Mouse (Mus musculus): Measurements from ENCODE around the gene Stoml1. TPM values are rescaled to one million over a fixed set of nuclear protein-coding genes. Genes with fewer than 3 reads are reported as not detected.
"Not testable (repeated sequence)": the region's sequence is repeated elsewhere in the genome, so short reads cannot be mapped to it uniquely, and the experiment has no call there.

Stoml1 gene
- polyA plus RNA-seq, 2 experiments = 2.5 to 4.1 TPM

DNA sequence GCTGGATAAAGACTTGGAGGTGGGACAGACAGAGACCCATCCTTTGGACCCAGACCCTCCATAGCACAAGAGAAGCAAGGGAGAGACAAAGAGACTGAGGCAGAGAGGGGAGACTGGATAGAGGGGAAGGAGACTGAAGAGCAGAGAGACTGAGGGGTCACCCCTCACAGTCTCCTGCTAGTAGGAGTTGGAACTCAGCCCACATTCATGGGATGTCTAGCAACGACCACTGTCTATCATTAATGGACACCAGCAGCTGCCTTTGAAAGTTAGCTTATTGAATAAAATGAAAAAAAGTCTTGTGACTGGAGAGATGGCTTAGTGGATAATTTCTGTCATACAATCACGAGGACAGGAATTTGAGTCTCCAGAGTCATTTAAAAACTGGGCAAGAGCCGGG is 14.1 kb downstream of the Stoml1 start:
- H3K9ac ChIP-seq (replicated peaks) = no peak overlapping the region
- no peaks in the 10 kb centered on the region for H3K9me3 ChIP-seq (ENCODE audit: control insufficient read depth, low read length)
- 53% methylated on average over 3 of the region's 3 CpGs for WGBS (ENCODE audit: insufficient replicate concordance)
- no peak overlapping the region for H3K4me2 ChIP-seq (ENCODE audit: low read depth)
- DNase-seq (ENCODE audit: low read depth in 3 of 3, low spot score in 3 of 3) (no peak), ATAC-seq (ENCODE audit: insufficient read depth) (no peak)
- H3K27ac ChIP-seq = peak overlapping the region; percentile 12; the same call in 1 of the 2 replicates
- no peak overlapping the region for H3K4me3 ChIP-seq (ENCODE audit: insufficient read depth in 1 of 2, low read depth in 2 of 2, low read length in 2 of 2)
- peaks cover 0 to 10% of the 10 kb centered on the region in 2 experiments; a peak in 2 of 4 replicates for H3K4me1 ChIP-seq (replicated peaks; ENCODE audit: control insufficient read depth in 2 of 2, insufficient read depth in 2 of 2, low read length in 1 of 2)
- no peaks in the 10 kb centered on the region for H3K27me3 ChIP-seq (ENCODE audit: control insufficient read depth, insufficient read depth, low read length)
- H3K36me3 ChIP-seq (replicated peaks; ENCODE audit: control insufficient read depth, insufficient read depth, low read depth) = no peaks in the 10 kb centered on the region
- TF ChIP-seq CTCF (IDR thresholded peaks at IDR 0.05; ENCODE audit: low read depth) (no peak), EP300 (IDR thresholded peaks at IDR 0.05; ENCODE audit: low read depth) (no peak)

DNA sequence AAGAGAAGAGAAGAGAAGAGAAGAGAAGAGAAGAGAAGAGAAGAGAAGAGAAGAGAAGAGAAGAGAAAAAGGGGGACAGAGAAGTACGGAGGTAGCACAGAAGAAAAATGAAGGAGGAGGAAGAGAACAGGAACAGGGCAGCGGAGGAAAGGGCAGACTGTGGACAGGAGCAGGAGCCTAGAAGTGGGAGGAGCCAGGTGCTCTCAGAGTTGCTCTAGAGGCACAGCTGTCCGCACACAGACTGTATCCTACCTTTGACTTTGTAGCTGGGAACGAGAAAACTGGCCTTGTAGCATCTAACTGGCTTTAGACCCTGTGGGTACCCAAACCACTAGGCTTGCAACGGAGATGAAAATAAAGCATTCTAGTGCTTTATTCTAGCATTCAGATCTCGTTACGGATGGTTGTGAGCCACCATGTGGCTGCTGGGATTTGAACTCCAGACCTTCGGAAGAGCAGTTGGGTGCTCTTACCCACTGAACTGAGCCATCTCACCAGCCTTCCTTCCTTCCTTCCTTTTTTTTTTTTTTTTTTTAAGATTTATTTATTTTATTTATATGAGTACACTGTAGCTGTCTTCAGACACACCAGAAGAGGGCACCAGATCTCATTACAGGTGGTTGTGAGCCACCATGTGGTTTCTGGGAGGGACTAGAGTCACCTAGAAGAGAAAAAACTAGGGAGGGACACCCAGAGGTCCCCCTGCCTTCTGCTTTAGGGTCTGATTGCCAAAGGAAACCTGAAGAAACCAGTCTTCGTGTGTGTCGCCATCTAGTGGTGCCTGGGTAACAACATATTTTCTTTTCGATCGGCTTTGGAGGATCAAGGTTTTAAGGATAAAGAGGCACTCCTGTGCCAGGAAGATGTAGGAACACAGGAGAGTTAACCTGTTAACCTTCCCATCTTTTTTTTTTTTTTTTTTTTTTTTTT is 15.7 kb downstream of the Stoml1 start:
- Histone ChIP-seq H3K9me3 (ENCODE audit: control insufficient read depth, low read length) (no peaks in the 10 kb centered on the region), H3K4me3 (ENCODE audit: insufficient read depth in 1 of 2, low read depth in 2 of 2, low read length in 2 of 2) (no peak overlapping the region), H3K4me2 (ENCODE audit: low read depth) (no peak overlapping the region), H3K27ac (no peak overlapping the region), H3K4me1 (replicated peaks; ENCODE audit: control insufficient read depth in 2 of 2, insufficient read depth in 2 of 2, low read length in 1 of 2) (peaks cover 0 to 10% of the 10 kb centered on the region in 2 experiments; a peak in 2 of 4 replicates), H3K36me3 (replicated peaks; ENCODE audit: control insufficient read depth, insufficient read depth, low read depth) (no peaks in the 10 kb centered on the region), H3K27me3 (ENCODE audit: control insufficient read depth, insufficient read depth, low read length) (no peaks in the 10 kb centered on the region), H3K9ac (replicated peaks) (no peak overlapping the region)
- peak in 2 of 3 experiments; percentile 53 to 60 for DNase-seq (ENCODE audit: low read depth in 3 of 3, low spot score in 3 of 3)
- TF ChIP-seq EP300 (IDR thresholded peaks at IDR 0.05; ENCODE audit: low read depth) = no peak
- TF ChIP-seq CTCF (IDR thresholded peaks at IDR 0.05; ENCODE audit: low read depth) = peak; percentile 83
- ATAC-seq (ENCODE audit: insufficient read depth) = no peak
- 35% methylated on average over 12 of the region's 12 CpGs for WGBS (ENCODE audit: insufficient replicate concordance)

DNA sequence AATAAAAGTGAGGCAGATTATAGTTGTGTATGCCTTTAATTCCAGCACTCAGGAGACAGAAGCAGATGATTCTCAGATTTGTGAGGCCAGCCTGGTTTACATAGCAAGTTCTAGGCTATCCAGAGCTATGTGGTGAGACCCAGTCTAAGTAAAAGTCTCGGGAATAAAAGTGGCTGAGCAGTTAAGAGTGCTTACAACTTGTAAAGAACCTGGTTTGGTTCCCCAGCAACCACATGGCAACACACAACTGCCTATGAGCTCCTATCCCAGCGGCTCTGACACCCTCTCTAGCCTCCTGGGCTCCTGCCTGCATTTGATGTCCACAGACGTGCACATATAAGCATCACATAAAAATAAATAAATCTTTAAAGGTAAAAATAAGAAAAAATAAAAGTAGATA is 17.1 kb downstream of the Stoml1 start:
- no peaks in the 10 kb centered on the region for H3K36me3 ChIP-seq (replicated peaks; ENCODE audit: control insufficient read depth, insufficient read depth, low read depth)
- DNase-seq (ENCODE audit: low read depth in 3 of 3, low spot score in 3 of 3) = no peak
- H3K9ac ChIP-seq (replicated peaks) = no peak overlapping the region
- no peak overlapping the region for H3K4me2 ChIP-seq (ENCODE audit: low read depth)
- no peak overlapping the region for H3K4me3 ChIP-seq (ENCODE audit: insufficient read depth in 1 of 2, low read depth in 2 of 2, low read length in 2 of 2)
- no peak overlapping the region for H3K27ac ChIP-seq
- H3K27me3 ChIP-seq (ENCODE audit: control insufficient read depth, insufficient read depth, low read length) = no peaks in the 10 kb centered on the region
- ATAC-seq (ENCODE audit: insufficient read depth) = no peak
- 44% methylated on average over 3 of the region's 3 CpGs for WGBS (ENCODE audit: insufficient replicate concordance)
- no peaks in the 10 kb centered on the region for H3K9me3 ChIP-seq (ENCODE audit: control insufficient read depth, low read length)
- TF ChIP-seq CTCF (IDR thresholded peaks at IDR 0.05; ENCODE audit: low read depth) (no peak), EP300 (IDR thresholded peaks at IDR 0.05; ENCODE audit: low read depth) (no peak)
- H3K4me1 ChIP-seq (replicated peaks; ENCODE audit: control insufficient read depth in 2 of 2, insufficient read depth in 2 of 2, low read length in 1 of 2) = peaks cover 0 to 11% of the 10 kb centered on the region in 2 experiments; a peak in 2 of 4 replicates

DNA sequence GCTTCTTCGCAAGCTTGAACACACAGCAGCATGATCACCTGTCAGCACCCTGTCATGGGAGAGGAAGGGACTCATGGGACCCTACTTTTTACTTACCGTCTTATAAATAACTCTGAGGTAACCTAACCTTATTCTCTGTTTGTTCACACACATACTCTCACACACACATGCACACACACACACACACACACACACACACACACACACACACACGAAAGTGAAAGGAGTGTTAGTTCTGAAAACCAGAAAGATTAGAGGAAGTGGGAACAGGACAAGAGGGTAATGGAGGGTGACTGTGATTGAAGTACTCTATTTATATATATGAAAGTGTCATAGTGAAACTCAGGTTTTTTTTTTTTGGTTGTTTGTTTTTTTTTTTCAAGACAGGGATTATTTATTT is 18.1 kb downstream of the Stoml1 start:
- no peaks in the 10 kb centered on the region for H3K9me3 ChIP-seq (ENCODE audit: control insufficient read depth, low read length)
- no peak overlapping the region for H3K4me2 ChIP-seq (ENCODE audit: low read depth)
- DNase-seq (ENCODE audit: low read depth in 3 of 3, low spot score in 3 of 3) = no peak
- peaks cover 0 to 14% of the 10 kb centered on the region in 2 experiments; a peak in 2 of 4 replicates for H3K4me1 ChIP-seq (replicated peaks; ENCODE audit: control insufficient read depth in 2 of 2, insufficient read depth in 2 of 2, low read length in 1 of 2)
- no peak overlapping the region for H3K9ac ChIP-seq (replicated peaks)
- ATAC-seq (ENCODE audit: insufficient read depth) = no peak
- H3K4me3 ChIP-seq (ENCODE audit: insufficient read depth in 1 of 2, low read depth in 2 of 2, low read length in 2 of 2) = no peak overlapping the region
- WGBS (ENCODE audit: insufficient replicate concordance) = 44% methylated on average over 3 of the region's 3 CpGs
- TF ChIP-seq EP300 (IDR thresholded peaks at IDR 0.05; ENCODE audit: low read depth) (no peak), CTCF (IDR thresholded peaks at IDR 0.05; ENCODE audit: low read depth) (no peak)
- no peaks in the 10 kb centered on the region for H3K36me3 ChIP-seq (replicated peaks; ENCODE audit: control insufficient read depth, insufficient read depth, low read depth)
- no peaks in the 10 kb centered on the region for H3K27me3 ChIP-seq (ENCODE audit: control insufficient read depth, insufficient read depth, low read length)
- H3K27ac ChIP-seq = no peak overlapping the region

DNA sequence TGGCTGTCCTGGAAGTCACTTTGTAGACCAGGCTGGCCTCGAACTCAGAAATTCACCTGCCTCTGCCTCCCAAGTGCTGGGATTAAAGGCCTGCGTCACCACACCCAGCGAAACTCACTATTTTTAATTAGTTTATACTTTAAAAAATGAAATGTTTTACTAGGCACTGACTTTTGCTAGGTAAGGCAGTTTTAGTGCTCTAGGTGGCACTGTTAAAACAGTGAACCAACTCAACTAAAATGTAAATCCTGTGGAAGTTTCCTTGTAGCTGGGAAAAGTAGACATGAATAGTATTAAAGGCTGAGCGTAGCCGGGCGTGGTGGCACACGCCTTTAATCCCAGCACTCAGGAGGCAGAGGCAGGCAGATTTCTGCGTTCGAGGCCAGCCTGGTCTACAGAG is 18.6 kb downstream of the Stoml1 start:
- H3K36me3 ChIP-seq (replicated peaks; ENCODE audit: control insufficient read depth, insufficient read depth, low read depth); H3K9ac ChIP-seq (replicated peaks); DNase-seq (ENCODE audit: low read depth in 3 of 3, low spot score in 3 of 3); H3K4me2 ChIP-seq (ENCODE audit: low read depth); H3K27me3 ChIP-seq (ENCODE audit: control insufficient read depth, insufficient read depth, low read length); ATAC-seq (ENCODE audit: insufficient read depth); H3K27ac ChIP-seq; H3K4me3 ChIP-seq (ENCODE audit: insufficient read depth in 1 of 2, low read depth in 2 of 2, low read length in 2 of 2); H3K9me3 ChIP-seq (ENCODE audit: control insufficient read depth, low read length): not testable (repeated sequence)
- H3K4me1 ChIP-seq (replicated peaks; ENCODE audit: control insufficient read depth in 2 of 2, insufficient read depth in 2 of 2, low read length in 1 of 2) = peaks cover 0 to 16% of the 10 kb centered on the region in 2 experiments; a peak in 2 of 4 replicates
- WGBS (ENCODE audit: insufficient replicate concordance) = 74% methylated on average over 9 of the region's 9 CpGs

Data from liver, embryonic 14.5 days (tissue).